Mouse (Mus musculus): ENCODE measurements at regions not wholly inside any gene's neighbourhood (a gene's known extent, or its start where the extent isn't known, plus 50 kb on each side); places are given as distances from the start of the nearest gene placed in this dataset.

- Histone ChIP-seq H3K36me3 (ENCODE audit: control insufficient read depth in 1 of 2, insufficient read depth in 2 of 2, low read length in 2 of 2) (no peaks in the 10 kb centered on the region), H3K27ac (ENCODE audit: control insufficient read depth, low read depth, low read length) (no peak overlapping the region), H3K27me3 (ENCODE audit: control insufficient read depth in 1 of 2, insufficient read depth in 2 of 2, low read length in 2 of 2) (no peaks in the 10 kb centered on the region), H3K9me3 (replicated peaks; ENCODE audit: insufficient read depth, low read length) (no peaks in the 10 kb centered on the region), H3K4me1 (ENCODE audit: control insufficient read depth in 1 of 2, insufficient read depth in 2 of 2, low read length in 2 of 2) (no peaks in the 10 kb centered on the region), H3K9ac (ENCODE audit: control insufficient read depth, low read depth, low read length, poor library complexity, severe bottlenecking) (no peak overlapping the region), H3K4me3 (ENCODE audit: control insufficient read depth in 1 of 2, insufficient read depth in 1 of 2, low read depth in 2 of 2, low read length in 2 of 2) (no peak overlapping the region), H3K79me2 (ENCODE audit: control insufficient read depth, insufficient read depth, low read length, poor library complexity) (no peaks in the 10 kb centered on the region)
- no peak for TF ChIP-seq ZNF384 (IDR thresholded peaks at IDR 0.05; ENCODE audit: low read depth, low read length)
- TF ChIP-seq MAFK (IDR thresholded peaks at IDR 0.05; ENCODE audit: borderline replicate concordance, low read depth, low read length), result no peak
- TF ChIP-seq UBTF (IDR thresholded peaks at IDR 0.05; ENCODE audit: borderline replicate concordance, insufficient read depth, low read depth, low read length), result no peak
- TF ChIP-seq CHD2 (IDR thresholded peaks at IDR 0.05; ENCODE audit: low read length), result no peak
- no peak for TF ChIP-seq RAD21 (IDR thresholded peaks at IDR 0.05; ENCODE audit: low read depth, low read length)
- TF ChIP-seq TAL1 (IDR thresholded peaks at IDR 0.05; ENCODE audit: low read length), result no peak
- TF ChIP-seq USF1 (IDR thresholded peaks at IDR 0.05; ENCODE audit: low read depth, low read length), result no peak
- TF ChIP-seq MYB (IDR thresholded peaks at IDR 0.05; ENCODE audit: low read depth, low read length), result no peak
- no peak for TF ChIP-seq TCF12 (IDR thresholded peaks at IDR 0.05; ENCODE audit: low read depth, low read length)
- no peak for TF ChIP-seq POLR2AphosphoS2 (IDR thresholded peaks at IDR 0.05; ENCODE audit: low read length)
- no peak for TF ChIP-seq SIN3A (IDR thresholded peaks at IDR 0.05; ENCODE audit: low read length)
- no peak for TF ChIP-seq MAZ (IDR thresholded peaks at IDR 0.05; ENCODE audit: low read depth, low read length)
- no peak for TF ChIP-seq POLR2AphosphoS5 (IDR thresholded peaks at IDR 0.05; ENCODE audit: borderline replicate concordance, low read depth, low read length)
- DNase-seq (ENCODE audit: low read depth, low spot score), result no peak
These were observed 168.8 kb downstream of the Plppr4 start for GRCm38 (mm10) chr3:117191903-117192302.

GRCm38 (mm10) chr3:117188782-117189500 is 171.7 kb downstream of the Plppr4 start:
- TF ChIP-seq TBP (IDR thresholded peaks at IDR 0.05; ENCODE audit: low read depth, low read length) (no peak), MEF2A (IDR thresholded peaks at IDR 0.05; ENCODE audit: extremely low read depth, insufficient replicate concordance, low read depth, low read length, poor library complexity, severe bottlenecking) (no peak), ZKSCAN1 (IDR thresholded peaks at IDR 0.05; ENCODE audit: low read depth, low read length) (no peak), HCFC1 (IDR thresholded peaks at IDR 0.05; ENCODE audit: low read depth, low read length) (no peak), SMC3 (IDR thresholded peaks at IDR 0.05; ENCODE audit: low read depth, low read length) (no peak), ETS1 (IDR thresholded peaks at IDR 0.05; ENCODE audit: low read depth, low read length) (no peak), USF2 (IDR thresholded peaks at IDR 0.05; ENCODE audit: borderline replicate concordance in 1 of 2, insufficient read depth in 1 of 2, low read depth in 1 of 2, low read length in 2 of 2) (no peak), ZNF384 (IDR thresholded peaks at IDR 0.05; ENCODE audit: low read depth, low read length) (no peak), POLR2AphosphoS5 (IDR thresholded peaks at IDR 0.05; ENCODE audit: borderline replicate concordance, low read depth, low read length) (no peak)
- H3K27ac ChIP-seq (ENCODE audit: control insufficient read depth, low read depth, low read length), result no peak overlapping the region
- H3K36me3 ChIP-seq (ENCODE audit: control insufficient read depth in 1 of 2, insufficient read depth in 2 of 2, low read length in 2 of 2), result no peaks in the 10 kb centered on the region
- no peak for DNase-seq (ENCODE audit: low read depth, low spot score)
- H3K4me3 ChIP-seq (ENCODE audit: control insufficient read depth in 1 of 2, insufficient read depth in 1 of 2, low read depth in 2 of 2, low read length in 2 of 2), result no peak overlapping the region
- no peaks in the 10 kb centered on the region for H3K27me3 ChIP-seq (ENCODE audit: control insufficient read depth in 1 of 2, insufficient read depth in 2 of 2, low read length in 2 of 2)
- no peak overlapping the region for H3K9ac ChIP-seq (ENCODE audit: control insufficient read depth, low read depth, low read length, poor library complexity, severe bottlenecking)
- H3K9me3 ChIP-seq (replicated peaks; ENCODE audit: insufficient read depth, low read length), result no peaks in the 10 kb centered on the region
- H3K79me2 ChIP-seq (ENCODE audit: control insufficient read depth, insufficient read depth, low read length, poor library complexity), result no peaks in the 10 kb centered on the region
- H3K4me1 ChIP-seq (ENCODE audit: control insufficient read depth in 1 of 2, insufficient read depth in 2 of 2, low read length in 2 of 2), result no peaks in the 10 kb centered on the region

All from MEL (cell line).